Mouse (Mus musculus): ENCODE results near the gene Tmem25. TPM values are rescaled to one million over a fixed set of nuclear protein-coding genes. Genes with fewer than 3 reads are reported as not detected.

Gene Tmem25
- 5.8 and 6.6 TPM in 2 replicates for polyA plus RNA-seq (2016; fragmentation: Nextera tagmentation; extraction: Ambion mirVana)

- H3K4me2 ChIP-seq (replicated peaks), result peak within 1 kb of the TSS; percentile 87
- 0 out of 2 replicates have a peak within 1 kb of the TSS, but pooled peaks have one; percentile 60 for H3K27ac ChIP-seq
- no peaks in the 10 kb centered on the region for H3K36me3 ChIP-seq
- peak within 1 kb of the TSS; percentile 63 for H3K9ac ChIP-seq
- no peaks in the 10 kb centered on the region for H3K9me3 ChIP-seq (replicated peaks)
- H3K4me1 ChIP-seq, result peaks cover 11% of the 10 kb centered on the region
- under 1% methylated on average over 75 of the region's 75 CpGs for WGBS
- H3K4me3 ChIP-seq, result peak within 1 kb of the TSS; percentile 46
- ATAC-seq (ENCODE audit: low FRiP score), result peak; percentile 95
- H3K27me3 ChIP-seq, result peaks cover 22% of the 10 kb centered on the region
Observed at GRCm38 (mm10) chr9:44799102-44799957, at the start of gene Tmem25. Tmem25 (minus strand) TSS chr9:44799307.

DNA sequence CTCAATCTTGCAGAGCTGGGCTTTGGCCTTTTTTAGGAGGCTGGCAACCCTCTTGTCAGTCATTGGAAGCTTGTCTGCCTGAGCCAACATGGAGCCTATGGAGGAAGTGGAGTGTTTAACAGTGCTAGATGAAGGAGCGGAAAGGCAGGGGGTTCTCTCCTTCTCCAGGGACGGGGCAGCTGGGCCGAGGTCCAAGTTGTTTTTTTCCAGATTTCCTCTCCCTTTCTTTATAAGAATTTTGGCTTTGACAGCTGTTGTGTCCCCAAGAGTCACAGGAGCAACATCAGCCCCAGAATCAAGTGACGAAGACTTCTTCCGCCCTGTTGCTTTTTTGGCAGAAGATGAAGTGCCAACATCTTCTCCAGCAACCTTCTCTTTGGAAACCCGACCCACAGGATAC, 48.3 kb upstream of the Tmem25 start:
- no peak overlapping the region for H3K4me3 ChIP-seq
- H3K9ac ChIP-seq, result no peak overlapping the region
- no peak for ATAC-seq (ENCODE audit: low FRiP score)
- WGBS, result 92% methylated on average over 6 of the region's 6 CpGs
- H3K4me1 ChIP-seq, result no peaks in the 10 kb centered on the region
- H3K27me3 ChIP-seq, result no peaks in the 10 kb centered on the region
- H3K9me3 ChIP-seq (replicated peaks), result no peaks in the 10 kb centered on the region
- H3K4me2 ChIP-seq (replicated peaks), result no peak overlapping the region
- no peak overlapping the region for H3K27ac ChIP-seq
- peaks cover 70% of the 10 kb centered on the region for H3K36me3 ChIP-seq

DNA sequence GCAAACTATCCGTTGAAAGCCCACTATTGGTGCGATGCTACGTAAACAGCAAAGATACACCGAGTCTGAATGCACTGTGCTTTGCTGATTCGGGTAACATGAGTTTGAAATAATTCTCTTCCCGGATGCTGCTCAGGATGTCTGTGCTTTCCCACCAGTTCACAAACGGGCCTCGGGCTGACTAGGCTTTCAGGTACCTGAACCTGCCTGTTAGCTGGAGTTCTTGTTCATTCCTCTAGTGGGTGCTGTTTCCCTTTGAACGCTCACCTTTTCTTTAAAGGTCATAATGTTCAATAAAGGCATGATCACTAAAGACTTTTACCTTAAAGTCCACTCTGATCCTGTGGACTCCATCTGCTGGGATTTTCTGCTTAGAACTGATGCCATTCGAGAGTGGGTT, 42.1 kb upstream of the Tmem25 start:
- no peak overlapping the region for H3K4me3 ChIP-seq

GRCm38 (mm10) chr9:44836439-44836838, 37.3 kb upstream of the Tmem25 start:
- no peak overlapping the region for H3K4me2 ChIP-seq (replicated peaks)
- no peak for ATAC-seq (ENCODE audit: low FRiP score)
- 48% methylated on average over 7 of the region's 7 CpGs for WGBS

More for the DNA sequence above, 42.1 kb upstream of the Tmem25 start:
- Histone ChIP-seq H3K36me3 (peaks cover 87% of the 10 kb centered on the region), H3K27me3 (no peaks in the 10 kb centered on the region), H3K9me3 (replicated peaks) (no peaks in the 10 kb centered on the region), H3K4me2 (replicated peaks) (no peak overlapping the region), H3K27ac (no peak overlapping the region), H3K4me1 (no peaks in the 10 kb centered on the region), H3K9ac (no peak overlapping the region)
- 92% methylated on average over 10 of the region's 10 CpGs for WGBS
- no peak for ATAC-seq (ENCODE audit: low FRiP score)

GRCm38 (mm10) chr9:44832356-44832755, 33.2 kb upstream of the Tmem25 start:
- Histone ChIP-seq H3K36me3 (peaks cover 91% of the 10 kb centered on the region), H3K27ac (no peak overlapping the region), H3K9me3 (replicated peaks) (no peaks in the 10 kb centered on the region), H3K4me2 (replicated peaks) (no peak overlapping the region), H3K27me3 (no peaks in the 10 kb centered on the region), H3K9ac (no peak overlapping the region), H3K4me3 (no peak overlapping the region), H3K4me1 (no peaks in the 10 kb centered on the region)
- WGBS, result 94% methylated on average over 4 of the region's 4 CpGs
- ATAC-seq (ENCODE audit: low FRiP score), result no peak

More at GRCm38 (mm10) chr9:44836439-44836838, 37.3 kb upstream of the Tmem25 start:
- Histone ChIP-seq H3K36me3 (peaks cover 90% of the 10 kb centered on the region), H3K4me3 (no peak overlapping the region), H3K4me1 (no peaks in the 10 kb centered on the region), H3K27ac (no peak overlapping the region), H3K27me3 (no peaks in the 10 kb centered on the region), H3K9ac (no peak overlapping the region), H3K9me3 (replicated peaks) (no peaks in the 10 kb centered on the region)

GRCm38 (mm10) chr9:44830506-44830905, 31.4 kb upstream of the Tmem25 start:
- Histone ChIP-seq H3K4me2 (replicated peaks) (no peak overlapping the region), H3K4me3 (no peak overlapping the region), H3K27ac (no peak overlapping the region), H3K4me1 (no peaks in the 10 kb centered on the region), H3K9ac (no peak overlapping the region), H3K36me3 (peaks cover 94% of the 10 kb centered on the region), H3K9me3 (replicated peaks) (no peaks in the 10 kb centered on the region), H3K27me3 (no peaks in the 10 kb centered on the region)
- ATAC-seq (ENCODE audit: low FRiP score), result no peak
- WGBS, result 88% methylated on average over 2 of the region's 2 CpGs

- no peak overlapping the region for H3K9ac ChIP-seq
- no peak for ATAC-seq (ENCODE audit: low FRiP score)
- H3K27me3 ChIP-seq, result no peaks in the 10 kb centered on the region
- no peak overlapping the region for H3K4me3 ChIP-seq
- WGBS, result 95% methylated on average over 11 of the region's 11 CpGs
- no peaks in the 10 kb centered on the region for H3K4me1 ChIP-seq
- H3K36me3 ChIP-seq, result peaks cover 93% of the 10 kb centered on the region
- no peaks in the 10 kb centered on the region for H3K9me3 ChIP-seq (replicated peaks)
- no peak overlapping the region for H3K4me2 ChIP-seq (replicated peaks)
- H3K27ac ChIP-seq, result no peak overlapping the region
Observed at GRCm38 (mm10) chr9:44828944-44829343, 29.8 kb upstream of the Tmem25 start.

GRCm38 (mm10) chr9:44826660-44827059, 27.6 kb upstream of the Tmem25 start:
- peaks cover 93% of the 10 kb centered on the region for H3K36me3 ChIP-seq
- no peak overlapping the region for H3K9ac ChIP-seq
- H3K27me3 ChIP-seq, result no peaks in the 10 kb centered on the region
- no peak for ATAC-seq (ENCODE audit: low FRiP score)
- H3K27ac ChIP-seq, result no peak overlapping the region
- H3K4me1 ChIP-seq, result no peaks in the 10 kb centered on the region
- H3K4me3 ChIP-seq, result no peak overlapping the region
- no peaks in the 10 kb centered on the region for H3K9me3 ChIP-seq (replicated peaks)
- 81% methylated on average over 7 of the region's 7 CpGs for WGBS
- no peak overlapping the region for H3K4me2 ChIP-seq (replicated peaks)

- H3K4me1 ChIP-seq, result no peaks in the 10 kb centered on the region
- no peak overlapping the region for H3K4me3 ChIP-seq
- no peaks in the 10 kb centered on the region for H3K9me3 ChIP-seq (replicated peaks)
- no peak for ATAC-seq (ENCODE audit: low FRiP score)
- WGBS, result 90% methylated on average over 15 of the region's 15 CpGs
- H3K36me3 ChIP-seq, result peaks cover 99% of the 10 kb centered on the region
- H3K27me3 ChIP-seq, result no peaks in the 10 kb centered on the region
- H3K9ac ChIP-seq, result no peak overlapping the region
- H3K4me2 ChIP-seq (replicated peaks), result no peak overlapping the region
- H3K27ac ChIP-seq, result no peak overlapping the region
Observed at GRCm38 (mm10) chr9:44819920-44820827, 21.1 kb upstream of the Tmem25 start.

- Histone ChIP-seq H3K9me3 (replicated peaks) (no peaks in the 10 kb centered on the region), H3K27ac (no peak overlapping the region), H3K4me2 (replicated peaks) (no peak overlapping the region), H3K4me1 (no peaks in the 10 kb centered on the region), H3K4me3 (no peak overlapping the region), H3K36me3 (peaks cover 100% of the 10 kb centered on the region), H3K27me3 (no peaks in the 10 kb centered on the region), H3K9ac (no peak overlapping the region)
- 86% methylated on average over 5 of the region's 5 CpGs for WGBS
- no peak for ATAC-seq (ENCODE audit: low FRiP score)
Observed at GRCm38 (mm10) chr9:44817522-44817921, 18.4 kb upstream of the Tmem25 start.

GRCm38 (mm10) chr9:44814179-44814578, 15.1 kb upstream of the Tmem25 start:
- no peak for ATAC-seq (ENCODE audit: low FRiP score)
- WGBS, result 96% methylated on average over 8 of the region's 8 CpGs
- no peaks in the 10 kb centered on the region for H3K4me1 ChIP-seq

DNA sequence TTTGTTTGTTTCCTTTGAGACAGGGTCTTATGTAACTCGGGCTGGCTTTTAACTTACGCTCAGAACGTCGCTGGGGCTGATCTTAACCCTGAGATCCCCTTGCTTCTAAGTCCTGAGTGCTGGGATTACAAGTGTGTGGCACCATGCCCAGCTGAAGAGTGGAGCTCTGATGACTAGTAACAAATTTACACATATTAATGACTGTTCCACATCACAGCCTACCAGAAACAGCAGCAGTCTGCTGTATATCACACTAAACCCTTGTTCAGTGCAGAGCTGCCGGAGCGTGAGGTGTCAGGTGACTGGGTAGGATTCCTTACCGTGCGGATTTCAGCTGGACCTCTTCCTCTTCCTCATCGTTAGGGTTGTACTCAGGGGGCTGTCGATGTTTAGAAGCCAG, 11.2 kb upstream of the Tmem25 start:
- Histone ChIP-seq H3K9ac (no peak overlapping the region), H3K9me3 (replicated peaks) (no peaks in the 10 kb centered on the region), H3K36me3 (peaks cover 97% of the 10 kb centered on the region), H3K4me2 (replicated peaks) (no peak overlapping the region), H3K4me1 (no peaks in the 10 kb centered on the region), H3K27me3 (no peaks in the 10 kb centered on the region), H3K27ac (no peak overlapping the region), H3K4me3 (no peak overlapping the region)
- 92% methylated on average over 10 of the region's 10 CpGs for WGBS
- ATAC-seq (ENCODE audit: low FRiP score), result no peak

More at GRCm38 (mm10) chr9:44814179-44814578, 15.1 kb upstream of the Tmem25 start:
- no peak overlapping the region for H3K9ac ChIP-seq
- H3K4me2 ChIP-seq (replicated peaks), result no peak overlapping the region
- H3K4me3 ChIP-seq, result no peak overlapping the region
- no peaks in the 10 kb centered on the region for H3K9me3 ChIP-seq (replicated peaks)
- no peaks in the 10 kb centered on the region for H3K27me3 ChIP-seq
- H3K27ac ChIP-seq, result no peak overlapping the region
- H3K36me3 ChIP-seq, result peaks cover 99% of the 10 kb centered on the region

All from hindbrain, embryonic 12.5 days (tissue).